Mouse (Mus musculus): ENCODE data around the gene Rpl13a.
"Not testable (repeated sequence)": the region's sequence is repeated elsewhere in the genome, so short reads cannot be mapped to it uniquely, and the experiment has no call there.

Gene Rpl13a

DNA sequence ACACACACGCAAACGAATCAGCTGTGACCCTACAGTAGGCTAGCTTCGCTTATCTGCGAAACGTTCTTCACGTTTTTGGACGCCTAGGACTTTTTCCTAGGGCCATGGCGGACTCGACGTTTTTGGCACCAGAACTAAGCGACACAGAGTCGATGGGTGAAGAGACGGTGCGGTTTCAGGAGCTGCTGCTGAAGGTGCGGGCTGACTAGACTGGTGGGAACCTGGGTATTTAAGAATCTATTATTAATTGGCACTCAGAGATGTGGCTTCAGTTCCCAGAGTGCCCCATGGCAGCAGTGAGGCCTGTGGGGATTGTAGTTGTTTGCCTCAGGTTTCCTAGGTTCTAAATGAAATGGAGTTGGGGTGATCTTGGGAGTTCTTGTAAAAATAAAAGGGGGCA, 27.6 kb upstream of the Rpl13a start:
- DNase-seq (ENCODE audit: low spot score): no peak

- no peak for DNase-seq (ENCODE audit: low spot score)
Observed at GRCm38 (mm10) chr7:45155590-45155989, 27.0 kb upstream of the Rpl13a start.

DNA sequence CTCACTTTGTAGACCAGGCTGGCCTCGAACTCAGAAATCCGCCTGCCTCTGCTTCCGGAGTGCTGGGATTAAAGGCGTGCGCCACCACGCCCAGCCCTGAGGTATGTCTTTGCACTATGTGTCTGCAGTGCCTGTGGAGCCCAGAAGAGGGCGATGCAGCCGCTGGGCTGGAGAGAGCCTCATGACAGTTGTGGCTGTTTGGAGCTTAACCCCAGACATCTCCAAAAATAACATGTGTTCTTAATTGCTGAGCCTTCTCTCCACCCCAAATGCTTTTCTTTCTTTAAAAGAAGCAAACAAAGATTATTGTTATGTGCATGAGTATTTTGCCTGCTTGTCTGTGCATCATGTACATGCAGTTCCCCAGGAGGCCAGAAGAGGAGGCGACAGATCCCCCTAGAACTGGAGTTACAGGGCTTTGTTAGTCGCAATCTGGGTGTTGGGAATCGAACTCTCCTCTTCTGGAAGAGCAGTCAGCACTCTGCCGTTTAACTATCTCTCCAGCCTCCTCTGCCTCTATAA, 26.5 kb upstream of the Rpl13a start:
- DNase-seq (ENCODE audit: low spot score): peak; percentile 63

DNA sequence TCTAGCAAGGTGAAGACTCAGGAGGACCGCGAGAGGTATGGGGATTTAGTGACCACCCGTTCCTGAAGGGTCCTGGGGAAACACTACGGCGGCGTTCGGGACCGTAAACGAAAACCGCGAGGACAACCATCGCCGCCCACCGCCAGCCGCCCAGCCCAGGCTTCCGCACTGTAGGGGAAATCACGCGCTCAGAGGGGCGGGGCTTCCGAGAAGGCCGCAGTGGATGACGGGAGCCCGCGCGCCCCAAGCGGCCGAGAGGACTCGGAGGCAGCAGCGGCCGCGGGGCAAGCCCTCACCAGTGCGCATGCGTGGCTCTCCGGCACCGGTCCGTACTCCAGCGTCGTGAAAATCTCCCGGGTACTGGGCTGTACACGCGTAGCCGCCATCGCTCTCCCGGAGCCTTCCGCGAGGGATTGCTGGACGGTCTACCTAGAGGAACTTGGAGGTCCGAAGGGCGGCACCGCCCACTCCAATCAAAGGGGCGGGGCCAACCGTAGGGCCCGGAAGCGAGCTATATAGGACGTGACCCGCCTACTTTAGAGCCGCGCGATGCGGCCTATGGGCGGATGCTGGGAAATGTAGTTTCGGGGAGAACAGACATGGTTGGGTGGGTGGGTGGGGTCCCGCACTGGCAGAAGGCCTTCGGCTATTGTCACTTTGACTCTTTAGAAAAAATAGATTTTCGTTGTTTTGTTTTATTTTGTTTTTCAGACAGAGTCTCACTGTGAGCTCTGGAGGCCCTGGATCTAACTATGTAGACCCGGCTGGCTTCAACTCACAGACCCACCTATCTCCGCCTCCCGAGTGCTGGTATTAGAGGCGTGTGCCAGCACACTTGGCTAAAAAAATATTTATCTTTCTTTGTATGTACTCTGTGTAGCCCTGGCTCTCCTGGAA, 25.8 kb upstream of the Rpl13a start, which contains the start of the genes Pih1d1 and Aldh16a1:
Gene Pih1d1, plus strand, starts transcription at position 208 of the 897 bp plus-strand sequence.
Gene Aldh16a1, minus strand, starts transcription at position 489 of the 897 bp plus-strand sequence.
- DNase-seq (ENCODE audit: low spot score): peak; percentile 98

GRCm38 (mm10) chr7:45153586-45153985, 25.0 kb upstream of the Rpl13a start:
- DNase-seq (ENCODE audit: low spot score): no peak

GRCm38 (mm10) chr7:45153052-45153451, 24.5 kb upstream of the Rpl13a start:
- not testable (repeated sequence) for DNase-seq (ENCODE audit: low spot score)

DNA sequence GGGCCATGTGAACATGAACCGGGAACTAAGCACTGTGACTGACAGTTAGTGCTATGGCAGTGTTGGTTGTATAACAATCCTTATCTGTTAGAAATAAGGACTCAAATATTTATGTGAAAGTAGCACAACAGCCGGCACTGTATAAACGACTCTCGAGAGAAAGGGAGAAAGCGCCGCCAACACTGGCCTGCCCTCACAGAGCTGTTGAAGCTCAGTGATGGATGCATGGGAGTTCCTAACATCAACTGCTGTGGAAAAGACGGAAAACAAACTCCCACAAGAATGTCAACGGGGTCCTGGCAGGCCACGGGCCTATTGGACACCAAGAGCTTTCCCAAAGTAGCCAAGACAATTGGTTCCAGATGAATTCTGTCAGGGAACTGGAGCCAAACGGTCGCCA, 22.7 kb upstream of the Rpl13a start:
- DNase-seq (ENCODE audit: low spot score): no peak

DNA sequence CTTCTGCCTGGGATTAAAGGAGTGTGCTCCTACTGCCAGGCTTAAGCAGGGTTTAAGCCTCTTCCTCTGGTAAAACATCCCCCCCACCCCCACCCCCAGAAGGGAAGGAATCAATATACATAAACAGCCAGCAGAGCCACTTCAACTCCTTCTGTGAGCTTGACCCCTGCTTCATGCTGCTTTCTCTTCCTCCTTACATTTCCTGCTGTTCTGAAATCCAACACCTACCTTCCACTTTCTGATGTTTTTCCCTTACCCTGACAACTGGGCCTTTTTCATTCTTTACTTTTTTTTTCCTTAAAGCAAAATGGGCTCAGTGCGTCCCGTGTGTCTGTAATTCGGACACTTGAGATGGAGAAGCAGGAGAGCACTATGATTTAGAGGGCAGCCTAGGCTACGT, 21.8 kb upstream of the Rpl13a start:
- no peak for DNase-seq (ENCODE audit: low spot score)

GRCm38 (mm10) chr7:45149545-45149944, 21.0 kb upstream of the Rpl13a start:
- DNase-seq (ENCODE audit: low spot score): no peak

GRCm38 (mm10) chr7:45148534-45149098, 20.1 kb upstream of the Rpl13a start:
- no peak for DNase-seq (ENCODE audit: low spot score)

- no peak for DNase-seq (ENCODE audit: low spot score)
Observed at GRCm38 (mm10) chr7:45147899-45148298, 19.3 kb upstream of the Rpl13a start.

GRCm38 (mm10) chr7:45147267-45147666, 18.7 kb upstream of the Rpl13a start:
- DNase-seq (ENCODE audit: low spot score): no peak

DNA sequence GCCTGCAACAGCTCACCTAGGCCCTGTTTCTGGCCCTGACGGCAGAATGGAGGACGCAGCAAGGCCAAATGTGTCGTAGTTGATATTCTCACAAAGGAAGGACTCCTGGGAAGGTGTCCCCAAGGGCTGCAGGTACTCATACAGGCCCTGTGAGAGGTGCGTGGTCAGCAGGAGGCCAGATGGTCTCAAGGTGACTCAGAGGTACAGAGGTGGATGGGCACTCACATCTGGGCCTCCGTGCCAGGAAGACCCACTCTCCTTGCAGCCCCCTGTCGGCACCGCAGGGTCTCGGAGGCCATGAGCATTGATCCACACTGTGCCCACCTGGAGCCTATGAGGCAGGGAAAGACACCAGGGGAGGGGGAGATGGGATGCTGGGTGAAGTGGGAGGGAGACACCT, 16.9 kb upstream of the Rpl13a start:
- DNase-seq (ENCODE audit: low spot score): no peak

DNA sequence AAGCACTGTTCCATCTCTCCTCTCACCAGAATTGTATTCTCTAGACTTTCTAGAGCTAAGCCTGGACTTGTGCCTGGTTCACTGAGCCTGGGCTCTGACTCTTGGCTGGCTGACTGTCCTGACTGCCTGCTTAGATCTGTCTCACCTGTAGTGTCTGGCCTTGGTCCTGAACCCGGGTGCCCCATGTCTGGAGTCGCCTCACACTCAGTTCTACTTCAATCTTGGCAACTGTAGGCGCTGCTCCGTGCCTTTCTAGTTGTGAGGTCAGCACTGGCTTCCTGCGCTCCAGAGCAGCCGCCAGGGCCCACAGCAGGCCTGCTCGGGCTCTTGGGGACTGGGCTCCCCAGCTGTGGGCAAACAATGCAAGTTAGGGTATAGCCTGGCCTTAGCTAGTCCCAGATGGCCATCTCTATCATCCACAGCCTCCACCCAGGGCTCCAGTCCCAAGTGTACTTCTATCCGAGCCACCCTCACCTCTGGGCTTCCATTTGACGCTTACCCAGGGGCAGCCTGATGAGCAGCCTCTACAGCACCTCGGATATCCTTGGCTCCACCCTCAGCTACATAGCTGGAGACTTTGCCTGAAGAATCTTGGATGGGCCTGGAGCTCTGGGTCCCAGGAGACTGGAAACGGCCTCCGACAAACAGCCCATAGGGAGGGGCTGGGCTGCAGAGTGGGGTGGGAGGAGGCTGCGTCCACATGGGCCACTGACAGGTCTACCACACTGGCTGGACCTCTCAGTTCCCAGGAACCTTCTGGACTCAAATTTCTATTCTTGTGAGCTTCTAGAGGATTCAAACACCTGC, 16.0 kb upstream of the Rpl13a start:
- DNase-seq (ENCODE audit: low spot score): no peak

- no peak for DNase-seq (ENCODE audit: low spot score)
Observed at GRCm38 (mm10) chr7:45141914-45142313, 13.4 kb upstream of the Rpl13a start.

- no peak for DNase-seq (ENCODE audit: low spot score)
Observed at GRCm38 (mm10) chr7:45141319-45141718, 12.8 kb upstream of the Rpl13a start.

DNA sequence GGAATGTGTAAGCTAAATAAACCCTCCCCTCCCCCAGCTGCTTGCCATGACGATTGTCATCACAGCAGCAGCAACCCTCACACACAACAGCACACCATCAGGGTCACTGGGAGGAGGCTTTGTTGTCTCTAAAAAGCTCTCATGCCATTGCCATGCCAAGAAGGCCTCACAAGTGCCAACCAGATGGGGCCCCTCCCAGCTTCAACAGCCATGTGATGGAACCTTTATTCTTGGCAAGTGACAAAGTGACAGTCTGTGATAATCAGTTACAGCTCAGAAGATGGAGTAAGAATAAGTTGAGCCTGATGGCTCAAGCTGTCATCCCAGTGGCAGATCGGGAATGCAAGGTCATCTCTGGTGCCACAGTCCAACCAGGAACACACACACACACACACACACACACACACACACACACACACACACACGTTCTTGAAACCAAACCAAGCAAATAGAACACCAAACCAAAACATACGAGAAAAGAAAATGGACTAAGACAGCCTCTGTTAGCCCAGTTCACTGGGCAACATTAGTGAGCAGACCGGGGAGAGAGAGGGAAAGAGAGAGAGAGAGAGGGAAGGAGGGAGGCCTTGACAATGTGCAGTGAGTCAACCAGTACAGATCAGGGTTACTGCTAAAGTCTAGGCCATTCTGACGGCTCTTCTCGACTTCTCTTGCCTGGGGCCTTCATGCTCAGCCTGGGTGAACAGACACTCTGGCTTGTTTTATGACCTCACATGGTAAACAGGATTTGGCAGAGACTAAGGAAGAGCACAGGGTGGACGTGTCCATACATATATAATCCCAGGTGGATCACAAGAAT, 11.6 kb upstream of the Rpl13a start:
- no peak for DNase-seq (ENCODE audit: low spot score)

DNA sequence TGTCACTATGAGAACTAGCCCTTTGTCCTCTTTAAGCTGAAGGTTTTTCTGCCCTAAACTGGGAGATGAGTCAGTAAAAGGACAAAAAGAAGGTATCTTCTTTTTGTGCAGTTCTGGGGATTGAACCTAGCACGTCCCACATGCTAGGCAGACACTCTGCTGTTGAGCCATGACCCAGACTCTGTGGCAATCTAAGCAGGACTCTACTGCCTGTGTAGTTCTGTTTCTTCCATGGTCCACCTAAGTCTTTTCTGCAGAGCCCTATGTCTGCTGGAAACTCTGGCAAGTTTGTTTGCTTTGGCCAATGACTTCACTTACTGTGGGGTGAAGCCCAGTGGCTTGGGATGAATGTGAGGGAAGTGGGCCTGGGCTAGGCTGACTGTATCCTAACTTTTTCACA, 9.8 kb upstream of the Rpl13a start:
- DNase-seq (ENCODE audit: low spot score): no peak

DNA sequence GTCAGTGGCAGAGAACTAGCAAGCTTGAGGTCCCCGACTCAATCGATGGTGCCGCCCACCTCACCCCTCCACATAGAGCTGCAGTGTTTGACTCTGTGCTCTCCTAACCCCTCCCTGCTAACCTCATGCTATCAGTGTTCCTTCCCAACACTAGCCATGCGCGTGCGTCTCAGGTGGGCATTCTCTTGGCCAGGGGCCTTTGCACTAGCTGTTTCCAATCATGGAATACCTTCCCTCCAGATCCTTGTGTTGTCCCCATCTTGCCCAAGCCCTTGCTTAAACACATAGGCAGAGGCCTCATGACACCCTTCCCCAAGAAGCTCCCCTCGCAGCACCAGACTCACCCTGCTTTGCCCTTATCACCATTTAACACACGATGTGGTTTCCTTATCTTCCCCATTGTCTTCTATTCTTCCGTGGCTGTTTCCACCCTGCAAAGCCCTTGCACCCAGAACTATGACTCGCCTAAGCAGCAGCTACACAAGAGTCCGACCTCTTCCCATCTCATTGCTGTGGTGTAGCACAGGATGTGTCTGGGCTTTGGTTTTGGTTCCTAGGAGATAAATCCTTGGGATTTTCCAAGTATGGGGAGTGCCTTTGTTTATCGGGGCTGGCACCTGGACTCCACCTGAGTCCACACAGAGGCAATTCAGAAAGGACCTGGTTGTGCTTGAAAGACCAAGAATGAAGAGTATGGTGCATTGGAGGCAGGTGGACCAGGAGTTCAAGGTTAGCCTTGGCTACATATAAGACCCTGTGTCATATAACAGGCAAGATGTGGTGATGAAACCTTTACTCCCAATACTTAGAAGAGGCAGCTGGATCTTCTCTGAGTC, 8.8 kb upstream of the Rpl13a start:
- no peak for DNase-seq (ENCODE audit: low spot score)

GRCm38 (mm10) chr7:45135993-45136567, 7.5 kb upstream of the Rpl13a start, which contains the start of the genes Gm45713 and Flt3l:
Gm45713 (minus strand) TSS chr7:45136231.
Flt3l (minus strand) TSS chr7:45136432.
- peak; percentile 89 for DNase-seq (ENCODE audit: low spot score)

Measured in retina, embryonic 14.5 days (tissue).